Mouse (Mus musculus) ES-E14 (cell line): ENCODE results near the gene Wdfy2.

Experiments used
- HCFC1 ChIP-seq: IDR thresholded peaks from 2 replicates; pipeline ENCODE4 v1.6.1; 2012; ENCODE audit warnings: low read length, inconsistent platforms, borderline replicate concordance; ENCODE audit not compliant: insufficient read depth
- ZC3H11A ChIP-seq: IDR thresholded peaks from 2 replicates; pipeline ENCODE4 v1.6.1; 2012; ENCODE audit warnings: low read depth, mild to moderate bottlenecking, inconsistent platforms, low read length, borderline replicate concordance

- no peak for TF ChIP-seq HCFC1
- no peak for TF ChIP-seq ZC3H11A
Measured at GRCm38 (mm10) chr14:62795719-62796118, 41.8 kb upstream of the Wdfy2 start.
